Mouse (Mus musculus): ENCODE data around the gene Ifi211.
"Not testable (repeated sequence)": the region's sequence is repeated elsewhere in the genome, so short reads cannot be mapped to it uniquely, and the experiment has no call there.

Gene Ifi211

DNA sequence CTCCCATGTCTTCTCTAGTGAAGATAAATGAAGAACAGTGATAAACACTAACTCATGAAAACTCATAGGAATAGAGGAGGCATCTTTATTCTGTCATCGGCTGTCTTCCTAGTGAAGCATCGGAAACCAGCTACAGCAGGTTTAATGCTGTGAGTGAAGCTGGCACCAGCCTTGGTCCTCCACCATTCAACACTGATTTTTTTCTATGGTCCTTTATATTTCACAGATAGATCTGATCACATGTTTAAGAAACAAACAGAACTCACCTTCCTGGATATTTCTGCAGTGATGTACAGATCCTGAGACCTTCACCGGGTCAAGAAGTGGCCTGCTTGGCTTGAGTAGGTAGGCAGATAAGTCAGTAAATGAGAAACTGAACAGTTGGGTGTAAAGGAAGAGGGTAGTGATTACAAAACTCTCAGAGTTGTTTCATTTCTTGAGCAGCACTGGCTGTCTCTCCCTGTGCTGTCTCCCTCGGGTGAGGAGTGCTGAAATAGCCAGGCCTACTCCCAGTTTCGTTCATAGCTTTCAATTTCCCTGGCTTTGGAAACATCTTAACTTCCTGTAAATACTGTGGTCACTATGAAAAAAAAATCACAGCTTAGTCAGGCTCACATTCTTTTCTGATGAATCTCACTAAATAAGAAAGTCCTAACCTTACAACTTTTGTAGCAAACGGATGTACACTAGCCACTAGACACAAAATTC is at the start of gene Ifi211:
Ifi211 (minus strand) TSS at position 499 of the 708 bp plus-strand sequence.
- peak; percentile 46 for DNase-seq (ENCODE audit: low read depth)

DNA sequence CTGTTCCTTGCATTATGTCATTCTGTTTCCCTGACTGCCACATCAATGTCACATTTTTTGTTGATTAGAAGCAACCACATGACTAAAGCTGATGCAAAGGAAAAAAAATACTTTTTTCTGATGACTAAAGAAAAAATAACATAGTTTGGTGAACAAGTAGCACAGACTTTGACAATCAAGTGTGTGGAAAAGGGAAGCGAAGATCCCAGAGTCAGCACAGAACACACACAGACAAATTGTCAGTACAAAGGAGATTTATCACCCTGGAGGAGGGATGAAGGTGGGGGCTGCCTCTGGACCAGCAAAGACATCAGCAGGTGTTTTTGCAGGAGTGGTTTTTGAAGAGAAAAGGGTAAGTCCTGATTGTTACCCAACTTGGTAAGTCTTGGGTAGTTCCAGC is 48.6 kb upstream of the Ifi211 start:
- DNase-seq (ENCODE audit: low read depth): not testable (repeated sequence)

- DNase-seq (ENCODE audit: low read depth): not testable (repeated sequence)
These were observed 47.2 kb upstream of the Ifi211 start for GRCm38 (mm10) chr1:173959998-173960397.

GRCm38 (mm10) chr1:173955839-173956527 is 43.1 kb upstream of the Ifi211 start:
- DNase-seq (ENCODE audit: low read depth): not testable (repeated sequence)

GRCm38 (mm10) chr1:173955071-173955796 is 42.4 kb upstream of the Ifi211 start:
- no peak for DNase-seq (ENCODE audit: low read depth)

DNA sequence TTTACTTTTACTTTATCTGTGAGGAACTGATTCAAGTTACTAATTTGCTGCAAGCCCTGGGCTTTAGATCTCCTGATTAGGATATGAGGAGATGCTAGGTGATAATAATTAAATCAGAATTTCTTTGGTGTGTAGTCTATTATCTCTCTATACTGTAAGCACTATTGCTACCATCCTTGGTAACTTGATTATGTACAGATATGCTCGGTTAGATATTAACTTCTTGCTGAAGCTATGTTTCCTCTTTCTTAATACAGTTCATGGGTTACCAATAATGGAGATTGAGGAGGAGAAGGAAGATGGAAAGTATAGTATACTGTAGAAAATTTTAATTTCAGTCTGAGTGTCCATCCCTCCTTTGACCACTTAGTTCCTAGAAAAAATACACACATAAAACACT is 40.7 kb upstream of the Ifi211 start:
- no peak for DNase-seq (ENCODE audit: low read depth)

DNA sequence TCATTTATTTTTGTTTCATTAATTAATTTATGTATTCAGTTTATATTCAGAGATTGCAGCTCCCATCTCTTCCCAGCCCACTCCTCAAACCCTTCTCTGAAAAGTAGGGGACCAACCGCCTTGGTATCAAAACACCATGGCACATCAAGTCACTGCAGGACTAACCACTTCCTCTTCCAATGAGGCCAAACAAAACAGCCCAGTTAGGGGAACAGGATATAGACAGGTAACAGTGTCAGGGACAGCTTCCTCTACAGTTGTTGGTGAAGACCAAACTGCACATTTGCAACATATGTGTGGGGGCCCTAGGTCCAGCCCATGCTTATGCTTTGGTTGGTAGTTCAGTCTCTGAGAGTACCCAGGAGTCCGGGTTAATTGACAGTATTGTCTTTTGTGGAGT is 36.2 kb upstream of the Ifi211 start:
- DNase-seq (ENCODE audit: low read depth): peak; percentile 35

DNA sequence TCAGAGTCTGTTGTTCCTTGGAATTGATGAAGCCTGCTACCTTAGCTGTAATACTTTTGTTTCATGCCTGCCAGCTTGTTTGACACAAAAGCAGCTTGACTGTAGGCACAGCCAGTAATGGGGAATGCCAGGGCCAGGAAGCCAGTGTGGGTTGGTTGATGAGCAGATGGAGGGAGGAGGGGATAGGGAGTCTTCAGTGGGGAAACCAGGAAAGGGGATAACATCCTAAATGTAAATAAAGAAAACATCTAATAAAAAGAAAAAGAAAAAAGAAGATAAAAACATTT is 29.9 kb upstream of the Ifi211 start:
- peak; percentile 64 for DNase-seq (ENCODE audit: low read depth)

DNA sequence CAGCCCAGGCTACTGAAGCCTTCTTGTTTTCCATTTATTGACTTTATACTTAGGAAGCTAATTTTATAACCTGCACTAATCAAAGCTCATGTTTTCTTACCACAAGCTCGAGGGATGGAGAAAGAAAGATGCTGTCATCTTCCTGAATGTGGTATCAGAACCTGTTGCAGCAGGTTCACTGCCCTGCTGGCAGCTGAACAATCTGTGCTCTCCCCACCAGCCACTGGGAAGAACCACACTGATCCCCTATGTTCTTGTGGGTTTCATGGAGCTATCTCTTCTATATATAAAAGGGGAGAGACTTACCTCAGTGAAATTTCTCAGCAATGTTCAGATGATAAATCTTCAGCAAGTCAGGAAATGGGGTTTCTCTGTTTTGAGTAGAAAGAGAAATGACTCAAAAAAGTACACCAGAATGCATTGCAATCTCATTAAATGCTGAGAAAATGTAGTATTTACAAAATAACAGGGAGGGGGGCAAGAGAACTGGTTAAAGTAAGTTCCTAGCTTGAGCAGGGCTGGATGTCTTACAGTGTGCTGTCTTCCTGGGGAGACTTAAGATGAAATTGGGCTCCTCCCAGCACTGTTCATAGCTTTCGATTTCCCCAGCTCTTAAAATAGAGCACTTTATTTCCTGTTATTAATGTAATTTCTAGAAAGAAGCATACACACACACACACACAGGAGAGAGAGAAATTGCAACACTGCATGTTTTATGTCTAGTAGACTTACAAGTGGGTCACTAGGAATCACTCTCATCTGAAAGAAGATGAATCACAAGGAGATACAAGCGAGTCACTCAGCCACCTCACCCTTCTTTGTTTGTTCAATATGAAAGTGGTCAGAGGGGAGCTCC is 29.3 kb upstream of the Ifi211 start, which contains the start of the genes Mndal and Ifi203:
Mndal (minus strand) TSS at position 568 of the 856 bp plus-strand sequence.
Ifi203 (minus strand) TSS at position 749 of the 856 bp plus-strand sequence.
- DNase-seq (ENCODE audit: low read depth): peak; percentile 46

GRCm38 (mm10) chr1:173941522-173941921 is 28.7 kb upstream of the Ifi211 start:
- DNase-seq (ENCODE audit: low read depth): not testable (repeated sequence)

GRCm38 (mm10) chr1:173919279-173919678 is 6.4 kb upstream of the Ifi211 start:
- DNase-seq (ENCODE audit: low read depth): not testable (repeated sequence)

DNA sequence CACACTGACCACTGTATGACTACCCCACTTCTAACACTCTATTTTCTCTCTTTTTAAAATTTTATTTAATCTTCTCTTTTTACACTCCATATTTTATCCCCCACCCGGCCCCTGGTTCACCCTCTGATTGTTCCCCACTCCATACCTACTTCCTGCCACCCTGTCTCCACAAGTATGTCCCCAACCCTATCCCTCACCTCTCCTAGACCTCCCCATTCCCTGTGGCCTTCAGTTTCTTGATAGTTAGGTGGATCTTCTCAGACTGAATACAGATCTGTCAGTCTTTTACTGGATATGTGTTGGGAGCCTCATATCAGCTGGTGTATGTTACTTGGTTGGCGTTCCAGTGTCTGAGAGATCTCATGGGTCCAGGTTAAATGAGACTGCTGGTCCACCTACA is 1.7 kb upstream of the Ifi211 start:
- DNase-seq (ENCODE audit: low read depth): no peak

DNA sequence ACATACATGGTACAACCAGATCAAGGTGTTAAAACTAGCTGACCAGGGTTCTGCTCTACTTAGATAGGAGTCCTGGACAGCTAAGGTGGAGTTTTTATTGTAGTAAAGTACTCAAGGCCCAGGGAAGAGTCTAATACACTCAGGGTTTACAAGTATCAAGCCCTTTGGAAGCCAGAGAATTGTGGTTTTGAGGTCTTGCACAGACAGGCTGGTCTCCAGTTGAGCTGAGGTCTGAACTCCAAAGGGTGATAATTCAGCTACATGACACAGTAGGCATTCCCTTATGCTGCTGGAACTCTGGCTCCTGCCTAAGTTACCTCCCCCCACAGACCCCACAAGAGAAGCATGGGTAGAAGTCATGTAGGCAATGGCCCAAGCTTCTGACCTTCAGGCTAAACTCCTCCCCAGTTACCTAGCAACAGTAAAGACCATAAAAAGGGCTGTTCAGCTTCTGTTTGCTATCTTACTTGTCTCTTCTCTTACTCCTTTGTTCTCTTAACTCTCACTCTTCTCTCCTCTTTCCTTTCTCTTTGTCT is 478 bp upstream of the Ifi211 start:
- DNase-seq (ENCODE audit: low read depth): not testable (repeated sequence)

DNA sequence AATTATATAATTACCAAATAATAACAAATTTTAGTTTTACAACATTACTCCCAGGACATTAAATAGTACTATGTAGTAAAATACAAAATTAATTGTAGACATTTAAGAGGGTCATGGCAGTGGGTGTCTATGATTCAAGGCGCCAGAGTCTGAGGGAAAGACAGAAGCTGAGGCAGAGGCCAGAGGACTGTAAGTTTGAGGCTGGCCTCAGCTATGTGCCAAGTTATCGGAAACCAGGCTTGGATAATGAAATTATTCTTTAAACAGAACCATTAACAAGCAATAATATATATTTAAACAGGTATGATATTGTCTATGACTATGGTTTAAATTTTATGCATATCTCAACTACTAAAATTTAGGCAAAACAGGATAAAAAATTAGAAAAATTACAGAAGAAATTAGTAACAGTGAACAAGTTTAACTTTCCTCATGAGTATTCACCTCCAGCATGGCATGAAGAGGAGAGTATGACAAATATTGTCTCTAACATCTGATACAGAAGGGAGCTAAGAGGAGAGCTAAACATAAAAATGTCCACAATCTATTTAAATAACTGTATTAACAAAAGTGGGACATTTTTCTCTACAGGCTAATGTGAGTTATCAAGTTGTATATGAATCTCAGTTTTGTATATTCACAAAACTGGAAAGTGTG is 910 bp downstream of the Ifi211 start:
- no peak for DNase-seq (ENCODE audit: low read depth)

DNA sequence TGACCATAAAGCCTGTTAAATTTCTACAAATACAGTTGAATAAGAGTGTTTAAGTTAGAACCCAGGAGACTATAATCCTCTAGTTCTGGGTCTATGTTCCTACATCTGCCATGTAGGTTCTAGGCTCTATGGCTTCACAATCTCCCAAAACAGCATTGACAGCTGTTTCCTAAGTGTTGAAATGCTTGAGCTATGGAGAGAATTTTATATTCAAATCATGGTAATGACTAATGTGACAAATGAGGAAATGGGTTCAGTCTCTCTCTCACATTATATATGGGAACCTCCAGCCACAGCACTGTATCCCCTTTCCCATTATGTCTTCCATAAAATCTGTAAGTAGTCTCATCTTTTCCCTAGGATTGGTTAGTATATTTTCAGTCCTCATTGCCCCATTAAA is 4.5 kb downstream of the Ifi211 start:
- DNase-seq (ENCODE audit: low read depth): not testable (repeated sequence)

DNA sequence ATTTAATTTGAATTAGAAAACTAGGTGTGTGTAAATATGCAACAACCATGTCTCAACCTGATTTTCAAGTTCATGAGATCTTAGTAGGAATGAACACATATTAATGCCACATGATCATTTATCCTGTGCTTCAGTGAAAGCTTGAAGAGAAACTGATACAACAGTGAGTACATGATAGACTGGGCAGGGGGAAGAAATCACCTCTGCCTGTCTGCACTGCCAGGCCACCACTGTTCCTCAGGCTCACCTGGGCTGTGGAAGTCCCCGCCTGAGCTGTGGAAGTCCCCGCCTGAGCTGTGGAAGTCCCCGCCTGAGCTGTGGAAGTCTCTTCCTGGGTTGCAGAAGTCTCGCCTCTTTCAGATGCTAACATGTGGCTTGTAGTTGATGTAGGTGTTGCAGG is 7.0 kb downstream of the Ifi211 start:
- peak; percentile 73 for DNase-seq (ENCODE audit: low read depth)

- not testable (repeated sequence) for DNase-seq (ENCODE audit: low read depth)
These were observed 23.1 kb downstream of the Ifi211 start for GRCm38 (mm10) chr1:173889741-173890140.

DNA sequence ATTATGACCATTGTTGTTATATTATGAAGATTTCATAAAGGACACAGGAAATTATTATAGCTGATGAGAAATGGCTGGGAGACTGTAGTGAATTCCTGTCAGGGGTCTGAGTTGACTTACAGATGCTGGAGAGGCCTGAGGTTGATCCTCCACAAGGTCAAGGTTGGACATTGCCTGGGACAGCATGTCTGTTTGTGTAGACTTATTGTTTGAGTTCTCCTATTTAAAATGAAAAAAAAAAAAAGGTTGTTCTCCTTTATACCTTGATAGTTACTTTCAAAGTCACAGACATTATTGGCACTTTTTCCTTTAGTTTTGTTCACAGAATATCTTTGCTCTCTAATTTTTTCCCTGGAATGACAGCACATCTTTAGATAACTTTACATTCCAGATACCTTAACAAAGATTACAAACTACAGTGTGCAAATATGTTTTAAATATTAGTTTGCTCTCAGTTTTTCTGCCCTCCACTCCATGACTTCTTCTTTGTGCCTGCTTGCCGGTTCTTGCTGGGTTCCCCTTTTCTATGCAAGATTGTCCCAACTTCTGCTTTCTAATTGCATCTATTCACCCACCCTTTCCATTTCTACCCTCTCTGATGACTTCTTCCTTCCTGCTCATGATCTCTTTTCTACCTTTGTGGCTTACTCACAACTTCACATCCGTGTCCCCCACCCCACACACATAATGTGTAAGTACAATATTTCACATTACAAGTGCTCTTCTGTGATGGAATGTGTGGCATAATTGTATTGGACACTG is 25.6 kb downstream of the Ifi211 start:
- DNase-seq (ENCODE audit: low read depth): not testable (repeated sequence)

DNA sequence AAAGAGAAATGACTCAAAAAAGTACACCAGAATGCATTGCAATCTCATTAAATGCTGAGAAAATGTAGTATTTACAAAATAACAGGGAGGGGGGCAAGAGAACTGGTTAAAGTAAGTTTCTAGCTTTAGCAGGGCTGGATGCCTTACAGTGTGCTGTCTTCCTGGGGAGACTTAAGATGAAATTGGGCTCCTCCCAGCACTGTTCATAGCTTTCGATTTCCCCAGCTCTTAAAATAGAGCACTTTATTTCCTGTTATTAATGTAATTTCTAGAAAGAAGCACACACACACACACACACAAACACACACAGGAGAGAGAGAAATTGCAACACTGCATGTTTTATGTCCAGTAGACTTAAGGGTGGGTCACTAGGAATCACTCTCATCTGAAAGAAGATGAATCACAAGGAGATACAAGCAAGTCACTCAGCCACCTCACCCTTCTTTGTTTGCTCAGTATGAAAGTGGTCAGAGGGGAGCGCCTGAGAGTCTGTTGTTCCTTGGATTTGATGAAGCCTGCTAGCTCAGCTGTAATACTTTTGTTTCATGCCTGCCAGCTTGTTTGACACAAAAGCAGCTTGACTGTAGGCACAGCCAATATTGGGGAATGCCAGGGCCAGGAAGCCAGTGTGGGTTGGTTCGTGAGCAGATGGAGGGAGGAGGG is 32.7 kb downstream of the Ifi211 start:
- DNase-seq (ENCODE audit: low read depth): peak; percentile 71

Data from induced T-regulatory cell, adult 2 months (primary cell).